ENCODE assay signal across 8 mouse cellular contexts in the genomic region with DNA sequence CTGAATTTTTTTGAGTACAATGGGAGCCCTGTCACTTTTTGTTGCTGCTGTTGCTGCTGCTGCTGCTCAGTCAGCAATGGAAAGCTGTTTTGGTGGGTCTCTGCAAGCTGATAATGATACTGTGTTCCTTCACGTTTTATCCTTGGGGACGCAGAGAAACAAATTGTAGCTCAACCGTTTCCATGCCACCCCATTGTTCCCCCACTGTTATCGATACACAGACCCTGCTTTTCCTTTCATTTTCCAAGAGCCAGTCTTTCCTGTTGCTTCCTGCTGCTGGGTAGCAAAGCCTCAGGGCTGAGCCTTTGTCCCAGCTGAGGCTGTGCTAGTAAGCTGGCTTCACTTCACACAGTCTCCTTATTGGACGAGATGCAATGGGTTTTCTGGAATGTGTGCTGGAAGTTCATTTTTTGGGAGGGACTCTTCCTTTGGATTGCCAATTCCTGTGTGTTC.
DNase-seq lines count a peak whose midpoint lies in the region; ATAC-seq and TF ChIP-seq lines count a peak whose summit lies in the region.

No protein-coding gene starts in this region.

- H3K36me3 ChIP-seq in embryonic facial prominence, embryonic 12.5 days = no peaks in the 10 kb centered on the region
- no peaks in the 10 kb centered on the region for H3K36me3 ChIP-seq in limb, embryonic 14.5 days (ENCODE audit: control insufficient read depth, insufficient read depth, low read length)
- H3K36me3 ChIP-seq in midbrain, postnatal 0 days (ENCODE audit: insufficient read depth, low read length) = no peaks in the 10 kb centered on the region

- peak overlapping the region; percentile 28 for H3K4me2 ChIP-seq in embryonic facial prominence, embryonic 12.5 days (replicated peaks)
- peak overlapping the region; percentile 35 for H3K4me2 ChIP-seq in limb, embryonic 14.5 days (replicated peaks; ENCODE audit: low read depth, low read length, severe bottlenecking)
- peak overlapping the region; percentile 10; the same call in 1 of the 2 replicates for H3K4me2 ChIP-seq in midbrain, postnatal 0 days (ENCODE audit: low read depth, low read length, poor library complexity, severe bottlenecking)

- peak overlapping the region; percentile 61 for H3K27ac ChIP-seq in embryonic facial prominence, embryonic 12.5 days
- H3K27ac ChIP-seq in limb, embryonic 14.5 days (replicated peaks; ENCODE audit: low read depth, low read length) = peak overlapping the region; percentile 84
- peak overlapping the region; percentile 62; the same call in 1 of the 2 replicates for H3K27ac ChIP-seq in midbrain, postnatal 0 days (ENCODE audit: low read depth, low read length)

- no peak overlapping the region for H3K4me3 ChIP-seq in embryonic facial prominence, embryonic 12.5 days
- no peak overlapping the region for H3K4me3 ChIP-seq in limb, embryonic 14.5 days (replicated peaks; ENCODE audit: low read length)
- no peak overlapping the region for H3K4me3 ChIP-seq in midbrain, postnatal 0 days (ENCODE audit: low read depth, low read length)

- no peak for TF ChIP-seq POLR2A in limb, embryonic 14.5 days (IDR thresholded peaks at IDR 0.05; ENCODE audit: borderline replicate concordance, extremely low read depth, insufficient read depth, insufficient read length)

- no peaks in the 10 kb centered on the region for H3K9me3 ChIP-seq in embryonic facial prominence, embryonic 12.5 days
- no peaks in the 10 kb centered on the region for H3K9me3 ChIP-seq in limb, embryonic 14.5 days (ENCODE audit: control insufficient read depth, low read length)
- H3K9me3 ChIP-seq in midbrain, postnatal 0 days (ENCODE audit: low read length) = no peaks in the 10 kb centered on the region

- H3K9ac ChIP-seq in embryonic facial prominence, embryonic 12.5 days = no peak overlapping the region; the same call in 1 of the 2 replicates
- H3K9ac ChIP-seq in limb, embryonic 14.5 days (ENCODE audit: low read depth, low read length, severe bottlenecking) = peak overlapping the region; percentile 42; the same call in 1 of the 2 replicates
- no peak overlapping the region for H3K9ac ChIP-seq in midbrain, postnatal 0 days (replicated peaks; ENCODE audit: low read length, poor library complexity, severe bottlenecking)

- no peak for TF ChIP-seq CTCF in midbrain, postnatal 0 days (IDR thresholded peaks at IDR 0.05)

- DNase-seq in adrenal gland, adult 2 months = peak; percentile 49
- DNase-seq in adrenal gland, adult 8-10 months = no peak
- DNase-seq in heart, postnatal 10 days = peak; percentile 66 to 68
- peak; percentile 76 for DNase-seq in limb, embryonic 14.5 days (ENCODE audit: low spot score)
- peak; percentile 71 for DNase-seq in midbrain, postnatal 0 days (ENCODE audit: low spot score)

- 8% methylated on average over 5 of the region's 5 CpGs for WGBS in embryonic facial prominence, embryonic 12.5 days
- WGBS in limb, embryonic 14.5 days = 13% methylated on average over 5 of the region's 5 CpGs
- WGBS in midbrain, postnatal 0 days = 3% methylated on average over 5 of the region's 5 CpGs

- ATAC-seq in embryonic facial prominence, embryonic 12.5 days (ENCODE audit: insufficient number of reproducible peaks, insufficient read depth, low FRiP score, low TSS enrichment) = no peak; the same call in 1 of the 2 replicates
- ATAC-seq in limb, embryonic 14.5 days (ENCODE audit: low FRiP score, low read depth) = peak; percentile 60; the same call in 1 of the 2 replicates
- peak; percentile 63; the same call in 1 of the 2 replicates for ATAC-seq in midbrain, postnatal 0 days (ENCODE audit: low FRiP score)
- no peak for ATAC-seq in erythroid progenitor cell, adult 5-6 weeks (replicated peaks; ENCODE audit: low FRiP score, poor library complexity, severe bottlenecking)
- ATAC-seq in erythroblast, adult 5-6 weeks (replicated peaks; ENCODE audit: low FRiP score, poor library complexity, severe bottlenecking) = no peak

- H3K27me3 ChIP-seq in embryonic facial prominence, embryonic 12.5 days = no peaks in the 10 kb centered on the region
- H3K27me3 ChIP-seq in limb, embryonic 14.5 days (ENCODE audit: control insufficient read depth, insufficient read depth, low read length) = no peaks in the 10 kb centered on the region
- no peaks in the 10 kb centered on the region for H3K27me3 ChIP-seq in midbrain, postnatal 0 days (ENCODE audit: insufficient read depth, low read length)

- H3K4me1 ChIP-seq in embryonic facial prominence, embryonic 12.5 days = peaks cover 47% of the 10 kb centered on the region
- peaks cover 43% of the 10 kb centered on the region for H3K4me1 ChIP-seq in limb, embryonic 14.5 days (ENCODE audit: control insufficient read depth, insufficient read depth, low read length)
- peaks cover 10% of the 10 kb centered on the region; the same call in 1 of the 2 replicates for H3K4me1 ChIP-seq in midbrain, postnatal 0 days (ENCODE audit: insufficient read depth, low read length)

- intact Hi-C loops in heart, postnatal 10 days (cut with DNase I) = no loop called here

Comparison
In these comparisons a context has a peak if more than half of its experiments do, and no peak if none do; other contexts are left out.
1. ATAC-seq: peak in limb, embryonic 14.5 days (single experiment) and midbrain, postnatal 0 days (single experiment); none in embryonic facial prominence, embryonic 12.5 days (single experiment), erythroid progenitor cell, adult 5-6 weeks (single experiment) and erythroblast, adult 5-6 weeks (single experiment).
2. Peak in every context shown above with its lines, with median percentiles within 50 percentile points of each other: H3K27ac ChIP-seq and H3K4me2 ChIP-seq.